Mouse (Mus musculus) forebrain, embryonic 12.5 days (tissue): Measurements from ENCODE around the gene Arhgdia. TPM values are rescaled to one million over a fixed set of nuclear protein-coding genes. Genes with fewer than 3 reads are reported as not detected.

Experiments used
- ATAC-seq: fragments of 200-750 bp; cut with Nextera tagmentation; 2 replicates; pipeline ENCODE4 v1.8.0; 2017; ENCODE audit warnings: moderate TSS enrichment; ENCODE audit not compliant: low FRiP score
- H3K27ac ChIP-seq: fragments of 300-500 bp; sonication (generic); 2 replicates; pipeline ENCODE4 v1.5.1; 2016; ENCODE audit warnings: mild to moderate bottlenecking
- H3K27me3 ChIP-seq: fragments of 300-500 bp; sonication (generic); 2 replicates; pipeline ENCODE4 v1.6.1; 2016; ENCODE audit warnings: mild to moderate bottlenecking
- H3K36me3 ChIP-seq: fragments of 300-500 bp; sonication (generic); replicated peaks from 2 replicates; pipeline ENCODE4 v1.6.1; 2016; ENCODE audit warnings: mild to moderate bottlenecking
- H3K4me1 ChIP-seq: fragments of 300-500 bp; sonication (generic); 2 replicates; pipeline ENCODE4 v1.6.1; 2016
- H3K4me2 ChIP-seq: fragments of 300-500 bp; sonication (generic); 2 replicates; pipeline ENCODE4 v1.6.1; 2016; ENCODE audit warnings: mild to moderate bottlenecking, moderate library complexity
- H3K4me3 ChIP-seq: fragments of 300-500 bp; sonication (generic); replicated peaks from 2 replicates; pipeline ENCODE4 v1.5.1; 2016; ENCODE audit warnings: mild to moderate bottlenecking
- H3K9ac ChIP-seq: fragments of 300-500 bp; sonication (generic); 2 replicates; pipeline ENCODE4 v1.6.1; 2016; ENCODE audit warnings: mild to moderate bottlenecking
- H3K9me3 ChIP-seq: fragments of 300-500 bp; sonication (generic); 2 replicates; pipeline ENCODE4 v1.6.1; 2016
- WGBS: fragments of 180-500 bp; shearing (Covaris S2); methylation state at CpG from one replicate; pipeline ENCODE4 v1.1.7; 2016; 5-methylcytosine and 5-hydroxymethylcytosine counted together
- polyA plus RNA-seq: library from polyadenylated mRNA; unstranded; fragments of >200 nt; fragmentation: Nextera tagmentation; extraction: Ambion mirVana; gene quantifications from 2 replicates; pipeline ENCODE4 v1.2.1, GENCODE M21; 2016

Gene Arhgdia
- polyA plus RNA-seq, 1 experiment from 2014 or later: 496 TPM

DNA sequence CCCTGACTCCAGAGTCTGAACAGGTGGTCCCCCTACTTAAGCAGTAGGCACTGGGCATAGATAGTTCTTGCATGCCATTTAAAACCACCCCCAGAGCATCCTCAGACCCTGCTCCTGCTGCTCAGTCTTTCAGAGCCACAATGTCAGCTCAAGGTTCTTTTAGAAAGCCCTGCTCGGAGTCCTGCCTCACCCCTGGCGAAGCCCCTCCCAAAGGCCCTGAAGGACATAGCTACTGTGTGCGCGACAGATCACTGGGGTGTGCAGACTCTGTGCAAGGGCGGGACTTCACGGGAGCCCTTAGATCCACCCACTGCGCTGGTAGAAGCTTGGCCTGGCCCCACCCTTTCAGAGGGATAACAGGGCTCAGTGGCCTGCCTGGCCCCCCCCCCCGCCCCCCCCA lies 27.8 kb upstream of the Arhgdia start:
- Histone ChIP-seq H3K27ac (no peak overlapping the region), H3K36me3 (peaks cover 78% of the 10 kb centered on the region), H3K9me3 (no peaks in the 10 kb centered on the region), H3K4me3 (no peak overlapping the region), H3K4me2 (no peak overlapping the region), H3K4me1 (peaks cover 9% of the 10 kb centered on the region), H3K9ac (no peak overlapping the region), H3K27me3 (peaks cover 23% of the 10 kb centered on the region)
- no peak for ATAC-seq
- 41% methylated on average over 8 of the region's 8 CpGs for WGBS

GRCm38 (mm10) chr11:120608241-120609034 lies 27.0 kb upstream of the Arhgdia start, which contains the start of gene Npb:
Npb (plus strand) TSS chr11:120608477.
- H3K36me3 ChIP-seq: peaks cover 78% of the 10 kb centered on the region
- WGBS: 6% methylated on average over 45 of the region's 45 CpGs
- peak within 1 kb of the TSS; percentile 42 for H3K4me2 ChIP-seq
- peaks cover 23% of the 10 kb centered on the region for H3K27me3 ChIP-seq
- peak within 1 kb of the TSS; percentile 21 for H3K4me3 ChIP-seq
- no peak within 1 kb of the TSS for H3K27ac ChIP-seq
- ATAC-seq: peak; percentile 21; the same call in 1 of the 2 replicates
- H3K9ac ChIP-seq: peak within 1 kb of the TSS; percentile 50
- peaks cover 9% of the 10 kb centered on the region for H3K4me1 ChIP-seq
- H3K9me3 ChIP-seq: no peaks in the 10 kb centered on the region

- 81% methylated on average over 4 of the region's 4 CpGs for WGBS
- H3K4me2 ChIP-seq: no peak overlapping the region
- no peaks in the 10 kb centered on the region for H3K9me3 ChIP-seq
- no peak for ATAC-seq
- no peak overlapping the region for H3K9ac ChIP-seq
- no peak overlapping the region for H3K27ac ChIP-seq
- no peak overlapping the region for H3K4me3 ChIP-seq
- peaks cover 78% of the 10 kb centered on the region for H3K36me3 ChIP-seq
- H3K27me3 ChIP-seq: peaks cover 23% of the 10 kb centered on the region
- peaks cover 9% of the 10 kb centered on the region for H3K4me1 ChIP-seq
These were observed 25.3 kb upstream of the Arhgdia start for GRCm38 (mm10) chr11:120606764-120607163.

- Histone ChIP-seq H3K4me2 (no peak overlapping the region), H3K27ac (no peak overlapping the region), H3K4me1 (peaks cover 9% of the 10 kb centered on the region), H3K27me3 (peaks cover 23% of the 10 kb centered on the region), H3K9ac (no peak overlapping the region), H3K36me3 (peaks cover 72% of the 10 kb centered on the region), H3K9me3 (no peaks in the 10 kb centered on the region), H3K4me3 (no peak overlapping the region)
- 86% methylated on average over 7 of the region's 7 CpGs for WGBS
- no peak for ATAC-seq
These were observed 24.2 kb upstream of the Arhgdia start for GRCm38 (mm10) chr11:120605667-120606066.

GRCm38 (mm10) chr11:120603545-120603944 lies 22.1 kb upstream of the Arhgdia start:
- 85% methylated on average over 2 of the region's 2 CpGs for WGBS
- peaks cover 67% of the 10 kb centered on the region for H3K36me3 ChIP-seq
- no peak overlapping the region for H3K27ac ChIP-seq
- H3K4me1 ChIP-seq: peaks cover 15% of the 10 kb centered on the region
- H3K4me2 ChIP-seq: no peak overlapping the region
- no peak overlapping the region for H3K9ac ChIP-seq
- no peak overlapping the region for H3K4me3 ChIP-seq
- H3K27me3 ChIP-seq: peaks cover 10% of the 10 kb centered on the region
- no peaks in the 10 kb centered on the region for H3K9me3 ChIP-seq
- no peak for ATAC-seq

GRCm38 (mm10) chr11:120600716-120601115 lies 19.3 kb upstream of the Arhgdia start:
- WGBS: 94% methylated on average over 3 of the region's 3 CpGs
- Histone ChIP-seq H3K9me3 (no peaks in the 10 kb centered on the region), H3K27me3 (no peaks in the 10 kb centered on the region), H3K4me1 (peaks cover 27% of the 10 kb centered on the region), H3K27ac (no peak overlapping the region), H3K9ac (no peak overlapping the region), H3K4me2 (no peak overlapping the region), H3K36me3 (peaks cover 65% of the 10 kb centered on the region), H3K4me3 (no peak overlapping the region)
- no peak for ATAC-seq

DNA sequence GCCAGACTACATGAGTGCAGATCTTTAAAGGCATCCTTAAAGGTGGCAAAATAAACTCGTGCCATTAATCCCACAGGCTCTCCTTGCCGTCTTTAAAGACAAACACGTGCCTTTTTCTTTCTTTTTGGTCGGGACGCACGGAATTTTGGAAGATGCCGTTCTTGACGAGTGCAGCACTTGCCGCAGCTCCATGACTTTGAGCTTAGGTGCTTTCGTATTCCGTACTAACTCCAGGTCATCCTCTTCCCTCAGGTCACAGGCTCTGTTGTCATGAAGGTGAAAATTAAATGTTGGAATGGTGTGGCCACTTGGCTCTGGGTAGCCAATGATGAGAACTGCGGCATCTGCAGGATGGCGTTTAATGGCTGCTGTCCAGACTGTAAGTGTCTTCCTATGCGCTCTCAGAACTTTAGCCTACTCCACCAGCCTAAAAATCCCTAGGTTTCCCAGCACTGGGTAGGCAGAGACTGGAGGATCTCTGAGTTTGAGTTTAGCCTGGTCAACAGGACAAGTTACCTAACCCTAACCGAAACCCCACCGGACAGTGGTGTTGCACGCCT lies 17.6 kb upstream of the Arhgdia start:
- no peak for ATAC-seq
- Histone ChIP-seq H3K9me3 (no peaks in the 10 kb centered on the region), H3K27ac (peak overlapping the region; percentile 90), H3K4me1 (peaks cover 32% of the 10 kb centered on the region), H3K4me2 (peak overlapping the region; percentile 97), H3K4me3 (peak overlapping the region; percentile 100), H3K27me3 (no peaks in the 10 kb centered on the region), H3K9ac (peak overlapping the region; percentile 100), H3K36me3 (peaks cover 63% of the 10 kb centered on the region)
- WGBS: 51% methylated on average over 17 of the region's 17 CpGs

DNA sequence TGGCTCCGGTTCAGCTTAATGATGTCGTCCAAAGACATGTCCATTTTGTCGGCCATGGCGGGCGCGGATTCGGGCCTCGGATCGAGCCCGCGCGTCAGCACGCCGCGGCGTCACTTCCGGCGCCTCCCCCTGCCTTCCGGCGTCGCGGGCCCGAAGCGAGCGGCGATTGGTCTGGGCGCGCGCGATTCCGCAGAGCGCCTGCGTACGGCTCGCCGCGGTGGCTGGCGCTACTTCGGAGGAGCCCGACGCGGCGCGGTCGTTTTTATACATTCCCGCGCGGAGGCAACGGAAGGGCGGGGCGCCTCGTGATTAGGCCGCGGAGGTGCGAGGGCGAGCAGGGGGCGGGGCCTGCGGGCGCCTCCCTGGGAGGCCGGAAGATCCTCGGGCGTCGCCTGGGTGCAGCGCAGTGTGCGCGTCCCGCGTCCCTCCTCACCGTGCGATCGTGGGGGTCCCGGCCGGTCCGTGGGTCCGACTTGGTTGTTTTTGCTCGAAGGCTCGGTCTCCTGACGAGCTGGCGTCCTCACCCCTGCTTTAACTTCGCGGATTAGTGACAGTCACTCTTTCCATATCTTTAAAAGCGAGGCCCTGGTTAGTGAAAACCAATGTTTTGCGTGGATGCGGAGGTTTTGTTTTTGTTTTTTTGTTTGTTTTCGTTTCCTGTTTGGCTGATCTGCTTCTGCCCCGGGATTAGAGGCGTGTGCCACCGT lies 17.0 kb upstream of the Arhgdia start, which contains the start of the genes Alyref and Anapc11:
Gene Alyref (minus strand): TSS at position 83 of the 707 bp plus-strand sequence.
Gene Anapc11 (plus strand): TSS at position 139 of the 707 bp plus-strand sequence.
- peaks cover 63% of the 10 kb centered on the region for H3K36me3 ChIP-seq
- H3K4me2 ChIP-seq: peak within 1 kb of the TSS; percentile 97
- WGBS: under 1% methylated on average over 86 of the region's 88 CpGs
- no peaks in the 10 kb centered on the region for H3K9me3 ChIP-seq
- H3K27ac ChIP-seq: peak within 1 kb of the TSS; percentile 90
- peak within 1 kb of the TSS; percentile 100 for H3K9ac ChIP-seq
- peaks cover 32% of the 10 kb centered on the region for H3K4me1 ChIP-seq
- peak; percentile 98 for ATAC-seq
- H3K27me3 ChIP-seq: no peaks in the 10 kb centered on the region
- peak within 1 kb of the TSS; percentile 100 for H3K4me3 ChIP-seq

DNA sequence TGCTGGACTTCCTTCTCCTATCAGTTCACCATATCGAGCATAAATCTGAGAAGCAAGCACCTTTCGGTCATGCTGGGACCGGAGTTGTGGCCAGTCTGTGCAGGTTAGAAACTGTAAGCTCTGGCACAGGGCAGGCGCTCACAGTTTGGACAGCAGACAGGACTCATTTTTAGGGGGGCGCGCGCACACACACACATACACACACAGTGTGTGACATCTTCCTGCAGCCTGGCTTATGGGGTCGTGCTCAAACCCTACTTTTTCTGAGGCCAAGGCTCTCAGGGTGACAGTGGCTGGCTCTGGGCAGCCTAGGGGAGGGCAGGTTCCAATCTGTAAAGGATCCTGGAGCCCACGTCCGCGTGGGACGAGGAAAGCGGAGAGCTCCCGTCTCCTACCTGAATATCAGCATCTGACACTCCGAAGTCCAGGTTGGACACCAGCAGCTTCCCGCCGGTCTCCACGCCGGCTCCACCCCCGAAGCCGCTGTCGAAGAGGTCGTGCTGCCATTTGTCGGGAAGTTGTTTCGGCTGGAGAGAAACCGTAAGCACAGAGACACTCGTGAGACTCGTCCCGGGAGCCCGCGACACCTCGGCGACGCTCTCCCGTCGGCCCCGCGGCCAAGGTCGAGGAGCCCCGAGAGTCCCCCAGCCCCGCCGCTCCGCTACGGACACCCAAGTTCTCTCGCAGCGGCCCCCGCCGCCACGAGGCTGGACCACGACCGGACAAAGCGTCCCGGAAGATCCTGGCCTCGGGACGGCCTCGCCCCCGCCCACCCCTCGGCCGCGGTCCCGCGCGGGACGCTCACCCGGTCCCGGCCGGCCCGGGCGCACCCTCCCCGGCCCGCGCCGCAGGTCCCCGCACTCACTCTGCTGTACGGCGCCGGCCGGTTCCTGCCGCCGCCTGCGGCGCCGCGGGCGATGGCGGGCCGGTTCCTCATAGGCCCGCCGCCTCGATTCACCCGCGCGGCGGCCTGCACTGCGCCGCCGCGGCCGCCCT lies 16.1 kb upstream of the Arhgdia start:
- Histone ChIP-seq H3K9me3 (no peaks in the 10 kb centered on the region), H3K9ac (peak overlapping the region; percentile 100), H3K27ac (peak overlapping the region; percentile 90), H3K4me1 (peaks cover 32% of the 10 kb centered on the region), H3K36me3 (peaks cover 63% of the 10 kb centered on the region), H3K4me3 (peak overlapping the region; percentile 100), H3K27me3 (no peaks in the 10 kb centered on the region), H3K4me2 (peak overlapping the region; percentile 97)
- ATAC-seq: no peak
- 5% methylated on average over 92 of the region's 99 CpGs for WGBS

DNA sequence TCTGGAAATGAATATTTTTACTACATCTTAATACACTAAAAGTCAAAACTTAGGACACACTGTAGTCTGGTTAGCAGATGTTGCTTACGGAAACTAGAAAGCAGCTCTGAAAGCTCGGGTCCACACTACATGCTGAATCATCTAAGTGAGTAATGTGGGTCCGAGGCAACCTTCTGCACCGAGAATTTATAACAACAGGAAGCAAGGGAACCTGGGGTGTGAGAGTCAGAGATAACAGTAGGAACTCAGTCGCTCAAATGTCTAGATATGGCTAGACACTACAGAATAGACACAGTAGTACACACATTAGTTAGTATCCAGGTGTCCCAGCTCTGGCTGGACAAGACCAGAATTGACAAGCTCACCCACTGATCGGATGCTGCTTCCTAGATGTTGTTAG lies 7.1 kb upstream of the Arhgdia start:
- no peak overlapping the region for H3K4me3 ChIP-seq
- no peak overlapping the region for H3K9ac ChIP-seq
- H3K27me3 ChIP-seq: no peaks in the 10 kb centered on the region
- H3K36me3 ChIP-seq: peaks cover 97% of the 10 kb centered on the region
- H3K4me1 ChIP-seq: no peaks in the 10 kb centered on the region
- 96% methylated on average over 6 of the region's 6 CpGs for WGBS
- 0 out of 2 replicates have a peak, but pooled peaks cover 4% of the 10 kb centered on the region for H3K9me3 ChIP-seq
- no peak overlapping the region for H3K4me2 ChIP-seq
- ATAC-seq: no peak
- H3K27ac ChIP-seq: no peak overlapping the region

GRCm38 (mm10) chr11:120583937-120584336 lies 2.5 kb upstream of the Arhgdia start:
- no peak overlapping the region for H3K4me3 ChIP-seq
- H3K4me2 ChIP-seq: no peak overlapping the region
- 100% methylated on average over 1 of the region's 1 CpGs for WGBS
- no peaks in the 10 kb centered on the region for H3K27me3 ChIP-seq
- ATAC-seq: no peak
- H3K9ac ChIP-seq: no peak overlapping the region
- no peak overlapping the region for H3K27ac ChIP-seq
- peaks cover 62% of the 10 kb centered on the region for H3K36me3 ChIP-seq
- H3K9me3 ChIP-seq: 0 out of 2 replicates have a peak, but pooled peaks cover 4% of the 10 kb centered on the region
- H3K4me1 ChIP-seq: peaks cover 25% of the 10 kb centered on the region
